Mouse (Mus musculus): ENCODE data around the gene Gm20816.
"Not testable (repeated sequence)": the region's sequence is repeated elsewhere in the genome, so short reads cannot be mapped to it uniquely, and the experiment has no call there.

Gm20816 gene

DNA sequence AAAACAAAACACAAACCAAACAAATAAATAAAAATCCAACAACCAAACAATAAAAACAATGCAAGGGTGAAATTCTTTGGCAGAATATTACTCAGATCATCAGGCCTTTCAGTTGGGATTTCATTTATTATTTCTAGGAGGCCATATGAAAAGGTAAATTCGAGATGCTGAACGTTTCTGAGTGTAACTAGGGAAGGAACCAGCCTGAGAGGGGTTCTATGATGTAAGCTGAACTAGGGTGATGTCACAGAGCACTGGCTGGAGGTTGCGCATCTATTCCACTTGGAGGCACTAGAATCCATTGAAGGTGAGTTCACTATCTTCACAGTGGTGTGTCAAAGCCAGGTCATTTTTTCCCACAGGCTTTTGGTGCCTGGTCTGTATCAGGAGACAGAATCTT is at the start of gene Gm20816:
Gene Gm20816, plus strand, starts transcription at position 301 of the 400 bp plus-strand sequence.
- not testable (repeated sequence) for DNase-seq (ENCODE audit: low spot score in 2 of 2)

Measured in urinary bladder, postnatal 4 days (tissue).